Mouse (Mus musculus) limb, embryonic 14.5 days (tissue): ENCODE measurements at regions not wholly inside any gene's neighbourhood (a gene's known extent, or its start where the extent isn't known, plus 50 kb on each side); places are given as distances from the start of the nearest gene placed in this dataset.

Source experiments
- ATAC-seq: fragments of 200-750 bp; cut with Nextera tagmentation; 2 replicates; pipeline ENCODE4 v1.8.0; 2017; ENCODE audit warnings: low read depth, moderate number of reproducible peaks, moderate TSS enrichment; ENCODE audit not compliant: low FRiP score
- DNase-seq: peaks from one replicate; pipeline ENCODE4 v3.0.0-alpha.2; 2015; ENCODE audit warnings: low spot score
- H3K27ac ChIP-seq: fragments of 300-500 bp; sonication (generic); replicated peaks from 2 replicates; pipeline ENCODE4 v1.5.1; 2014; ENCODE audit warnings: low read depth, mild to moderate bottlenecking, low read length, moderate library complexity, mixed read lengths
- H3K27me3 ChIP-seq: fragments of 300-500 bp; sonication (generic); 2 replicates; pipeline ENCODE4 v1.6.1; 2014; ENCODE audit warnings: low read length, mixed read lengths; ENCODE audit not compliant: control insufficient read depth, insufficient read depth
- H3K36me3 ChIP-seq: fragments of 300-500 bp; sonication (generic); 2 replicates; pipeline ENCODE4 v1.6.1; 2014; ENCODE audit warnings: mild to moderate bottlenecking, low read length, moderate library complexity, mixed read lengths; ENCODE audit not compliant: control insufficient read depth, insufficient read depth
- H3K4me1 ChIP-seq: fragments of 300-500 bp; sonication (generic); 2 replicates; pipeline ENCODE4 v1.6.1; 2014; ENCODE audit warnings: antibody characterized with exemption, low read length, mixed read lengths; ENCODE audit not compliant: control insufficient read depth, insufficient read depth
- H3K4me2 ChIP-seq: fragments of 300-500 bp; sonication (generic); replicated peaks from 2 replicates; pipeline ENCODE4 v1.6.1; 2014; ENCODE audit warnings: low read depth, mild to moderate bottlenecking, low read length, moderate library complexity; ENCODE audit not compliant: severe bottlenecking
- H3K4me3 ChIP-seq: fragments of 300-500 bp; sonication (generic); replicated peaks from 2 replicates; pipeline ENCODE4 v1.5.1; 2014; ENCODE audit warnings: low read length
- H3K9ac ChIP-seq: fragments of 300-500 bp; sonication (generic); 2 replicates; pipeline ENCODE4 v1.6.1; 2014; ENCODE audit warnings: mild to moderate bottlenecking, low read depth, low read length, moderate library complexity; ENCODE audit not compliant: severe bottlenecking
- H3K9me3 ChIP-seq: fragments of 300-500 bp; sonication (generic); 2 replicates; pipeline ENCODE4 v1.6.1; 2016; ENCODE audit warnings: low read length; ENCODE audit not compliant: control insufficient read depth
- POLR2A ChIP-seq: fragments of 200-500 bp; IDR thresholded peaks from 2 replicates; pipeline ENCODE4 v1.8.0; 2012; ENCODE audit warnings: inconsistent platforms, mild to moderate bottlenecking, moderate library complexity, borderline replicate concordance; ENCODE audit not compliant: insufficient read depth, insufficient read length; ENCODE audit errors: extremely low read depth
- WGBS: fragments of 180-500 bp; shearing (Covaris S2); extraction: QIAGEN DNeasy Blood & Tissue Kit; methylation state at CpG from one replicate; pipeline ENCODE4 v1.1.7; 2014; 5-methylcytosine and 5-hydroxymethylcytosine counted together

DNA sequence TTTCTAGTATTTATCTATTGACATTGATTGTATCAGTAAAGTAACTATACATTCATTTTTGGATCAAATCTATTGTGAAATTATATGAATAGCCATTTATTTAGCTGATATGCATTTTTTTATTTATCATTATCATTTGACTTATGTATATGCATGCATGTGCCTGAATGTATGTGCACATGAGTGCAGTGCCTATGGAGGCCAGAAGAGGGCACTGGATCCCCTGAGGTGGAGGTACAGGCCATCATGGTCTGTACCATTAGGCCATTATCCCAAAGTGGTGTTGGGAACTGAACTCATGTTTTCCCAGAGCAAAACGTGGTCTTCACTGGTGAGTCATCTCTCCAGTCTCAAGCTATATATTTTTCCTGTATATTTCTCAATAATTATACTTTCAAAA is 63.5 kb upstream of the Nrsn1 start:
- no peak for TF ChIP-seq POLR2A
- ATAC-seq (no peak), DNase-seq (no peak)
- no peaks in the 10 kb centered on the region for H3K27me3 ChIP-seq
- no peaks in the 10 kb centered on the region for H3K36me3 ChIP-seq
- WGBS, result 78% methylated on average over 1 of the region's 1 CpGs
- no peak overlapping the region for H3K4me2 ChIP-seq
- H3K9ac ChIP-seq, result no peak overlapping the region
- no peaks in the 10 kb centered on the region for H3K4me1 ChIP-seq
- no peak overlapping the region for H3K27ac ChIP-seq
- no peak overlapping the region for H3K4me3 ChIP-seq
- no peaks in the 10 kb centered on the region for H3K9me3 ChIP-seq
